Mouse (Mus musculus) embryo, embryonic 10 days (tissue): ENCODE results near the gene Babam2.

Source experiments
- DNase-seq: peaks from one replicate; pipeline ENCODE4 v3.0.0-alpha.2; 2015; ENCODE audit warnings: low spot score

The Babam2 gene

DNA sequence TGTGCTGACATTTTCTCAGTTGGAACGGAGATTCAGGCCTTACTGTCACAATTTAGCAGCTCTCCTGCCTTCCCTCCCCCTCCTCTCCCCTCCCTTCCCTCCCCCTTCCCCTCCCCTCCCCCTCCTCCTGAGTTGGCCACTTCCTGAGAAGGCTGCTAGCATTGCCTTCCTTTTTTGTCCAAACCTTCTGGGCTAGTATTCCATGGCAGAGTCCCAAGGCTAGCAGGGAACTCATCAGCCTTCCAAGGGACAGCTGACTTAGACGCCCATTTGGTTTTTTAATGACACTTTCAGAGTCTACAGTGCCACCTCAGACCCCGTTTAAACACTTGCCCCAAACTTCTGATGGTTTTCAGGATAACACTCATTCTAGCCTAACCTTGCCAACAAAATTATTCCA lies 430.4 kb downstream of the Babam2 start:
- DNase-seq, result no peak

DNA sequence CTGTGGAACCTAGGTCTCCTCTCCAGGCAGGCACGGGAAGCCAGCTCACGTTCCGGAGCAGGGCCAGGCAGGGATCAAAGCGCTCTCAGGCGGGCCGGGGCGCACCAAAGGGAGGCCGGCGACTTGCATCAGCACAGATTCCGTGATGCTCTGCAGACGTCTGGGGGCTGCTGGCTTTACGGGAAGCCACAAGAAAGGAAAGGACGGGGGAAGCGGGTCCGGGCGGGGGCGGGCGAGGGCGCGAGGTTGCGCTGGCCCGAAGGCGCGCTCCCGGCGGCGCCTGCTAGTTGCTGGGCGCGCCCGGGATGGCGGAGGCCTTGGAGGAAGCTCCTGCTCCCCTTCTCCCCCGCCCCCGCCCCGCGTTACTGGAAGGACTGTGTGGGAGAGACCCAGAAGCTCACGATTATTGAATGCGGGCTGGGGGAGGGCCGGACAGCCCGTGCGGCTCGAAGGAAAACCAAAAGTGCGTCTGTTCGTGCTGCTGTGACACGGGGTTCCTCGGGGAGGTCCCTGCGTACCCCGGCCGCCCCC lies 435.6 kb downstream of the Babam2 start:
- peak; percentile 76 for DNase-seq

DNA sequence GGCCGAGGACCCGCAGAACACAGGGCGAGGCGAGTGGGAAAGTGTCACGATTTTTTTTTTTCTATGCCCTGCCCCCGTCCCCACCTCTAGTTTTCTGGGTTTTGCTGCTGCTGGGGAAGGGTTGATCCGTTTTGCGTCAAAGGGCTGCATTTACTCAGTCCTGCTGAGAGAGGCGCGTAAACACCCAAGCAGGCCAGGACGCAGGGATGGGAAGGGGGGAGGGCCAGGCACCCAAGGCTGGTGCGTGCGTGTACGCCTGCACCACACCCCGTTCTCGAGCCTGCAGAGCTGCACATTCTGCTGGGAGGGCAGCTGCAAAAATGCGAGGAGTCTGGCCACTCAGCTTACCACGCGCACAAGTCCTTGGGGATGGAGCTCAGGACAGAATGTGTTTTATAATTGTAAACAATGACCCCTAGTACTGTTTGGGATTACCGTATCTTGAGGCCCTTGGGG lies 436.1 kb downstream of the Babam2 start:
- peak; percentile 63 for DNase-seq

DNA sequence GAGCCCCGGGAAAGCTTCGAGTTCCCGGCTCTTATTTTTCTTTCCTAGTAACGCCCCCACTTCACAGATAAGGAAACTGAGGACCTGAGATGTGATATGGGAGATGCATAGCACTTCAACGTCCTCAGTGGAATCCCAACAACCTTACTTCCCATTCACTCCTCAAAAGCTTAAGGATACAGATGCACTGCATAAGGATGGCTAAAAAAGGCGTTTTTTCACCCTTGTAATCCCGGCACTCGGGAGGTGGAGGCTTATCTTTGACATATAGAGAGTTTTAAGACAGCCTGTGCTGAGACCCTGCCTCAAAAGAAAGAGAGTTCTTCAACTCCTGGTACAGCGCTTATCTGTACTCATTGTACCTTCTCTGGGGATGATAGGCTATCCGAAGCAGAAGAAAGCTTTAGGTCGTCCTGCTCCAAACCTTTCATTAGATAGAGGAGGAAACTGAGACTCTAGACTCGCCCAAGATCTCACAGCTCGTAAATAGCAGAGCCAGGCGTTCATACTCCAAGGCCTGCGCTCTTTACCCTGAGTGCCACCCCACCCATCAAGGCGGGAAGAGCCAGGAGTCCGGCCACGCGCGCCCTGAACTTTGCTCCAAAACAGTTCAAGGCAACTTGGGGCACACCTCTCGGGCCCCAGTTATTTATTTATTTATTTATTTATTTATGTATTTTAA lies 436.7 kb downstream of the Babam2 start:
- DNase-seq, result no peak
